26 mouse cellular contexts compared by ENCODE assay signal in the genomic region with DNA sequence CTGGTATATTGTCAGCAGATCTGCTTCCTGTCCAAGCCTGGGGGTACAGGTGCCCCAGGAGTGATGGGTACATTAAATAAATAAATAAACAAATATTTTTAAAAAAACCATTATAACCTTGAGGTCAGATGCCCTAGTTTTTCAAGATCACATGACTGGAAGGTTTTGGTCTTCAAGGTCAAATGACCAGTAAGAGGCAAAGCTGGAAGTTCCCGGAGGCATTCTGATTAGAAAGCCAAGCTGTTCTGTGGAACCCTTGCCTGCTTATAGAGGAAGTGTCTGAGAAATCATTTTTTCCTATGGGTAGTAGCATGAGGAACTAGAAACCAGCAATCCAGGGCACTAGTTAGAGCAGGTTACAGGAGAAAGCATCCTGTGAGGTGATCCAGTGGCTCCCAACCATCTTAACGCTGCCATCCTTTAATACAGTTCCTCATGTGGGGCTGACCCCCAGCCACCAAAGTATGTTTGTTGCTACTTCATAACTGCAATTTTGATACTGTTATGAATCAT. TPM values are rescaled to one million over a fixed set of nuclear protein-coding genes. Genes with fewer than 3 reads are reported as not detected.
A peak's percentile ranks its signal among the peaks of the same experiment; 100 is the strongest.
DNase-seq lines count a peak whose midpoint lies in the region; ATAC-seq and TF ChIP-seq lines count a peak whose summit lies in the region.
"Had no signal": no experiment of that assay in that cellular context is flagged by ENCODE, and none has a peak within 500 bp of the region (broad histone marks: within the 10 kb centered on the region; RNA-seq: fewer than 3 reads in every experiment).

No protein-coding gene starts in this region.

- no peak for DNase-seq in kidney, postnatal 10 days
- DNase-seq in spleen, postnatal 14 days (ENCODE audit: low spot score in 2 of 2) = no peak
- DNase-seq: adrenal gland, adult 2 months; adrenal gland, postnatal 25 days; cerebellum, adult 11 months; cerebellum, adult 8-10 months; cerebellum, postnatal 14 days; embryo, embryonic 11 days; gastrocnemius, adult 2 months; gastrocnemius, postnatal 25 days; heart, adult 18-20 months; heart, postnatal 10 days had no signal

- 0 out of 2 replicates have a peak overlapping the region, but pooled peaks have one; percentile 2 for H3K27ac ChIP-seq in intestine, embryonic 16.5 days (ENCODE audit: low read length)
- no peak overlapping the region for H3K27ac ChIP-seq in intestine, embryonic 15.5 days
- H3K27ac ChIP-seq in kidney, embryonic 16.5 days (ENCODE audit: low read length) = peak overlapping the region; percentile 92
- H3K27ac ChIP-seq in bone marrow macrophage, adult 2 months (ENCODE audit: insufficient read depth, low read depth, low read length) = peak overlapping the region; percentile 95
- no peak overlapping the region for H3K27ac ChIP-seq in midbrain, embryonic 15.5 days
- H3K27ac ChIP-seq: embryonic facial prominence, embryonic 15.5 days; forebrain, embryonic 10.5 days; gastrocnemius, adult 2 months; heart, embryonic 10.5 days; hindbrain, embryonic 13.5 days had no signal

- H3K27me3 ChIP-seq in intestine, embryonic 16.5 days (replicated peaks; ENCODE audit: control insufficient read depth, insufficient read depth, low read length) = no peaks in the 10 kb centered on the region
- no peaks in the 10 kb centered on the region for H3K27me3 ChIP-seq in intestine, embryonic 15.5 days (replicated peaks)
- no peaks in the 10 kb centered on the region for H3K27me3 ChIP-seq in kidney, embryonic 16.5 days (ENCODE audit: insufficient read depth, low read length)
- no peaks in the 10 kb centered on the region for H3K27me3 ChIP-seq in midbrain, embryonic 15.5 days (replicated peaks)
- H3K27me3 ChIP-seq: embryonic facial prominence, embryonic 15.5 days; hindbrain, embryonic 13.5 days had no signal

- H3K9me3 ChIP-seq in intestine, embryonic 16.5 days (ENCODE audit: control insufficient read depth, low read length) = no peaks in the 10 kb centered on the region
- H3K9me3 ChIP-seq in intestine, embryonic 15.5 days = no peaks in the 10 kb centered on the region
- H3K9me3 ChIP-seq in kidney, embryonic 16.5 days (ENCODE audit: low read length) = peaks cover 4% of the 10 kb centered on the region; the same call in 1 of the 2 replicates
- 0 out of 2 replicates have a peak, but pooled peaks cover 1% of the 10 kb centered on the region for H3K9me3 ChIP-seq in midbrain, embryonic 15.5 days
- H3K9me3 ChIP-seq: embryonic facial prominence, embryonic 15.5 days; forebrain, embryonic 10.5 days; heart, embryonic 10.5 days; hindbrain, embryonic 13.5 days had no signal

- ATAC-seq in intestine, embryonic 16.5 days = no peak
- no peak for ATAC-seq in intestine, embryonic 15.5 days
- ATAC-seq in kidney, embryonic 16.5 days (ENCODE audit: low FRiP score, low TSS enrichment) = no peak
- ATAC-seq in megakaryocyte, adult 5-6 weeks (ENCODE audit: poor library complexity, severe bottlenecking) = peak; percentile 71
- ATAC-seq in midbrain, embryonic 15.5 days (replicated peaks) = no peak
- ATAC-seq: forebrain, embryonic 14.5 days had no signal

- no peak overlapping the region for H3K4me2 ChIP-seq in intestine, embryonic 16.5 days (ENCODE audit: low read depth, low read length)
- H3K4me2 ChIP-seq in intestine, embryonic 15.5 days (replicated peaks) = no peak overlapping the region
- no peak overlapping the region for H3K4me2 ChIP-seq in kidney, embryonic 16.5 days (replicated peaks; ENCODE audit: low read depth, low read length)
- no peak overlapping the region for H3K4me2 ChIP-seq in midbrain, embryonic 15.5 days
- H3K4me2 ChIP-seq: embryonic facial prominence, embryonic 15.5 days; hindbrain, embryonic 13.5 days had no signal

- no peak overlapping the region for H3K4me3 ChIP-seq in intestine, embryonic 16.5 days (ENCODE audit: low read length)
- H3K4me3 ChIP-seq in intestine, embryonic 15.5 days (replicated peaks) = no peak overlapping the region
- H3K4me3 ChIP-seq in kidney, embryonic 16.5 days (ENCODE audit: low read length) = no peak overlapping the region
- no peak overlapping the region for H3K4me3 ChIP-seq in bone marrow macrophage, adult 2 months (ENCODE audit: insufficient read depth, low read length)
- no peak overlapping the region for H3K4me3 ChIP-seq in midbrain, embryonic 15.5 days
- H3K4me3 ChIP-seq: embryonic facial prominence, embryonic 15.5 days; erythroblast, embryonic 14.5 days; forebrain, embryonic 10.5 days; gastrocnemius, adult 2 months; heart, embryonic 10.5 days; hindbrain, embryonic 13.5 days had no signal

- H3K36me3 ChIP-seq in intestine, embryonic 16.5 days (ENCODE audit: control insufficient read depth, insufficient read depth, low read length) = peaks cover 5% of the 10 kb centered on the region; the same call in 1 of the 2 replicates
- H3K36me3 ChIP-seq in intestine, embryonic 15.5 days = peaks cover 2% of the 10 kb centered on the region
- H3K36me3 ChIP-seq in kidney, embryonic 16.5 days (ENCODE audit: insufficient read depth, low read length) = peaks cover 7% of the 10 kb centered on the region; the same call in 1 of the 2 replicates
- no peaks in the 10 kb centered on the region for H3K36me3 ChIP-seq in midbrain, embryonic 15.5 days (replicated peaks)
- H3K36me3 ChIP-seq: embryonic facial prominence, embryonic 15.5 days; forebrain, embryonic 10.5 days; heart, embryonic 10.5 days; hindbrain, embryonic 13.5 days had no signal

- TF ChIP-seq CTCF in bone marrow macrophage, adult 2 months (IDR thresholded peaks at IDR 0.05; ENCODE audit: low read depth, low read length) = no peak

- H3K4me1 ChIP-seq in intestine, embryonic 16.5 days (ENCODE audit: control insufficient read depth, insufficient read depth, low read length) = no peaks in the 10 kb centered on the region
- peaks cover 3% of the 10 kb centered on the region; the same call in 1 of the 2 replicates for H3K4me1 ChIP-seq in intestine, embryonic 15.5 days (replicated peaks)
- peaks cover 5% of the 10 kb centered on the region; the same call in 1 of the 2 replicates for H3K4me1 ChIP-seq in kidney, embryonic 16.5 days (ENCODE audit: insufficient read depth, low read length)
- peaks cover 27% of the 10 kb centered on the region for H3K4me1 ChIP-seq in bone marrow macrophage, adult 2 months (ENCODE audit: control insufficient read depth, insufficient read depth, low read length)
- H3K4me1 ChIP-seq in midbrain, embryonic 15.5 days = no peaks in the 10 kb centered on the region
- H3K4me1 ChIP-seq: embryonic facial prominence, embryonic 15.5 days; forebrain, embryonic 10.5 days; heart, embryonic 10.5 days; hindbrain, embryonic 13.5 days had no signal

- no peak overlapping the region for H3K9ac ChIP-seq in intestine, embryonic 16.5 days (ENCODE audit: low read depth, low read length)
- no peak overlapping the region for H3K9ac ChIP-seq in intestine, embryonic 15.5 days
- no peak overlapping the region for H3K9ac ChIP-seq in kidney, embryonic 16.5 days (replicated peaks; ENCODE audit: low read length)
- H3K9ac ChIP-seq in midbrain, embryonic 15.5 days = no peak overlapping the region
- H3K9ac ChIP-seq: embryonic facial prominence, embryonic 15.5 days; hindbrain, embryonic 13.5 days had no signal

- no peak for TF ChIP-seq POLR2A in bone marrow macrophage, adult 2 months (IDR thresholded peaks at IDR 0.05; ENCODE audit: borderline replicate concordance, low read depth, low read length)

- 92% methylated on average over 2 of the region's 2 CpGs for WGBS in intestine, embryonic 16.5 days
- 94% methylated on average over 2 of the region's 2 CpGs for WGBS in intestine, embryonic 15.5 days
- 93% methylated on average over 2 of the region's 2 CpGs for WGBS in kidney, embryonic 16.5 days
- 95% methylated on average over 2 of the region's 2 CpGs for WGBS in midbrain, embryonic 15.5 days

RNA-seq across cellular contexts. Expression of gene 9130230L23Rik, which starts 11.4 kb away (rescaled TPM):
- 2.0 and 2.5 TPM in 2 replicates for polyA plus RNA-seq in intestine, embryonic 16.5 days (2015; fragmentation: Nextera tagmentation; extraction: Ambion mirVana)
- 1.6 and 2.4 TPM in 2 replicates for polyA plus RNA-seq in intestine, embryonic 15.5 days (2015; fragmentation: Nextera tagmentation; extraction: Ambion mirVana)
- polyA plus RNA-seq in kidney, embryonic 16.5 days (2015; fragmentation: Nextera tagmentation; extraction: Ambion mirVana) = 0.56 and 1.2 TPM in 2 replicates
- polyA plus RNA-seq in bone marrow macrophage, adult 2 months (2012; ENCODE audit: insufficient read depth, insufficient read length, missing spikeins) = 1.0 TPM in 2 replicates
- total RNA-seq in megakaryocyte, adult 5-6 weeks (2015) = 0.40 TPM in 1 of 2 replicates, not detected in the other
- total RNA-seq in megakaryocyte, adult 5-6 weeks (2017) = 0.22 and 2.0 TPM in 2 replicates
- polyA plus RNA-seq in midbrain, embryonic 15.5 days (2015; fragmentation: Nextera tagmentation; extraction: Ambion mirVana) = 0.18 TPM in 1 of 2 replicates, not detected in the other
- total RNA-seq: gastrocnemius, postnatal 25 days; heart, adult 18-20 months; heart, postnatal 10 days; hematopoietic stem cell, adult 5-6 weeks had no signal
- polyA plus RNA-seq: embryonic facial prominence, embryonic 11.5 days; erythroblast, embryonic 14.5 days; forebrain, embryonic 10.5 days; forebrain, embryonic 14.5 days had no signal

Comparison
In these comparisons a context has a peak if more than half of its experiments do, and no peak if none do; other contexts are left out.
1. H3K27ac ChIP-seq: peak in intestine, embryonic 16.5 days (single experiment), kidney, embryonic 16.5 days (single experiment) and bone marrow macrophage, adult 2 months (single experiment); none in intestine, embryonic 15.5 days (single experiment) and midbrain, embryonic 15.5 days (single experiment).